Mouse (Mus musculus) MEL (cell line): ENCODE data around the gene Gm21985. TPM values are rescaled to one million over a fixed set of nuclear protein-coding genes. Genes with fewer than 3 reads are reported as not detected.
A peak's percentile ranks its signal among the peaks of the same experiment; 100 is the strongest.

Experiments used
- DNase-seq: peaks from one replicate; pipeline ENCODE4 v3.0.0; 2011; ENCODE audit warnings: low read depth, low spot score
- H3K27ac ChIP-seq: 2 replicates; pipeline ENCODE4 v1.5.1; 2012; ENCODE audit warnings: low read depth, mild to moderate bottlenecking, control low read depth, low read length, moderate library complexity; ENCODE audit not compliant: control insufficient read depth
- H3K27me3 ChIP-seq, 2 experiments: fragments of 150-350 bp in 1 of 2; sonication (generic) in 1 of 2; 2 replicates each; pipeline ENCODE4 v1.6.1; 2012; ENCODE audit warnings: low read length in 2 of 2, mild to moderate bottlenecking in 2 of 2, improper control_type of control experiment in 1 of 2, moderate library complexity in 1 of 2; ENCODE audit not compliant: insufficient read depth in 2 of 2, control insufficient read depth in 1 of 2
- H3K36me3 ChIP-seq, 2 experiments: 2 replicates each; pipeline ENCODE4 v1.6.1; 2012 to 2014; ENCODE audit warnings: low read length in 2 of 2, improper control_type of control experiment in 1 of 2, inconsistent platforms in 1 of 2, mild to moderate bottlenecking in 1 of 2; ENCODE audit not compliant: insufficient read depth in 2 of 2, control insufficient read depth in 1 of 2
- H3K4me1 ChIP-seq, 2 experiments: fragments of 150-350 bp in 1 of 2; sonication (generic) in 1 of 2; 2 replicates each; pipeline ENCODE4 v1.6.1; 2012; ENCODE audit warnings: low read length in 2 of 2, improper control_type of control experiment in 1 of 2, mild to moderate bottlenecking in 1 of 2; ENCODE audit not compliant: insufficient read depth in 2 of 2, control insufficient read depth in 1 of 2
- H3K4me3 ChIP-seq, 2 experiments: fragments of 150-350 bp in 1 of 2; sonication (generic) in 1 of 2; 2 replicates each; pipeline ENCODE4 v1.5.1; 2012; ENCODE audit warnings: low read depth in 2 of 2, low read length in 2 of 2, mild to moderate bottlenecking in 2 of 2, moderate library complexity in 2 of 2, control low read depth in 1 of 2, improper control_type of control experiment in 1 of 2; ENCODE audit not compliant: control insufficient read depth in 1 of 2, insufficient read depth in 1 of 2
- H3K79me2 ChIP-seq: 2 replicates; pipeline ENCODE4 v1.6.1; 2012; ENCODE audit warnings: mild to moderate bottlenecking, low read length, moderate library complexity; ENCODE audit not compliant: control insufficient read depth, poor library complexity, insufficient read depth
- H3K9ac ChIP-seq: 2 replicates; pipeline ENCODE4 v1.6.1; 2012; ENCODE audit warnings: low read depth, mild to moderate bottlenecking, control low read depth, low read length, moderate library complexity; ENCODE audit not compliant: control insufficient read depth, poor library complexity, severe bottlenecking
- H3K9me3 ChIP-seq: fragments of 150-350 bp; sonication (generic); replicated peaks from 2 replicates; pipeline ENCODE4 v1.6.1; 2012; ENCODE audit warnings: mild to moderate bottlenecking, low read length, improper control_type of control experiment, moderate library complexity; ENCODE audit not compliant: insufficient read depth
- BHLHE40 ChIP-seq: IDR thresholded peaks from 2 replicates; pipeline ENCODE4 v1.6.1; 2012; ENCODE audit warnings: low read depth, mild to moderate bottlenecking, inconsistent platforms, low read length, improper control_type of control experiment, borderline replicate concordance
- CHD2 ChIP-seq: IDR thresholded peaks from 2 replicates; pipeline ENCODE4 v1.6.1; 2011; ENCODE audit warnings: low read length, improper control_type of control experiment
- CTCF ChIP-seq, 3 experiments: IDR thresholded peaks in 2 of 3; conservative IDR thresholded peaks in 1 of 3; 2 replicates each; pipeline ENCODE4 v1.5.1; 2011 to 2012; ENCODE audit warnings: low read length in 3 of 3, low read depth in 2 of 3, mild to moderate bottlenecking in 2 of 3, improper control_type of control experiment in 1 of 3, inconsistent platforms in 1 of 3, mixed read lengths in 1 of 3, moderate library complexity in 1 of 3; ENCODE audit not compliant: control insufficient read depth in 1 of 3, insufficient read depth in 1 of 3, poor library complexity in 1 of 3, severe bottlenecking in 1 of 3
- E2F4 ChIP-seq: IDR thresholded peaks from 2 replicates; pipeline ENCODE4 v1.6.1; 2011; ENCODE audit warnings: low read depth, low read length, improper control_type of control experiment, borderline replicate concordance
- EP300 ChIP-seq, 2 experiments: IDR thresholded peaks; 2 replicates each; pipeline ENCODE4 v1.6.1; 2011; ENCODE audit warnings: improper control_type of control experiment in 2 of 2, low read length in 2 of 2, low read depth in 1 of 2, mild to moderate bottlenecking in 1 of 2
- GABPA ChIP-seq: IDR thresholded peaks from 2 replicates; pipeline ENCODE4 v1.6.1; 2012; ENCODE audit warnings: low read depth, mild to moderate bottlenecking, inconsistent platforms, low read length, improper control_type of control experiment, moderate library complexity
- GATA1 ChIP-seq: IDR thresholded peaks from 2 replicates; pipeline ENCODE4 v1.6.1; 2011; ENCODE audit warnings: low read depth, low read length, improper control_type of control experiment
- HCFC1 ChIP-seq: IDR thresholded peaks from 2 replicates; pipeline ENCODE4 v1.6.1; 2012; ENCODE audit warnings: low read depth, mild to moderate bottlenecking, inconsistent platforms, low read length, improper control_type of control experiment, moderate library complexity
- JUND ChIP-seq: IDR thresholded peaks from 2 replicates; pipeline ENCODE4 v1.6.1; 2011; ENCODE audit warnings: low read depth, mild to moderate bottlenecking, improper control_type of control experiment, low read length
- MAFK ChIP-seq: IDR thresholded peaks from 2 replicates; pipeline ENCODE4 v1.6.1; 2011; ENCODE audit warnings: low read depth, mild to moderate bottlenecking, low read length, improper control_type of control experiment, borderline replicate concordance
- MAX ChIP-seq: IDR thresholded peaks from 2 replicates; pipeline ENCODE4 v1.6.1; 2011; ENCODE audit warnings: low read length, improper control_type of control experiment
- MAZ ChIP-seq: IDR thresholded peaks from 2 replicates; pipeline ENCODE4 v1.6.1; 2012; ENCODE audit warnings: low read depth, mild to moderate bottlenecking, inconsistent platforms, low read length, improper control_type of control experiment
- MEF2A ChIP-seq: IDR thresholded peaks from 2 replicates; pipeline ENCODE4 v1.6.1; 2014; ENCODE audit warnings: low read depth, mild to moderate bottlenecking, inconsistent platforms, low read length, improper control_type of control experiment; ENCODE audit not compliant: poor library complexity, insufficient replicate concordance, severe bottlenecking; ENCODE audit errors: extremely low read depth
- MXI1 ChIP-seq: IDR thresholded peaks from 2 replicates; pipeline ENCODE4 v1.6.1; 2011; ENCODE audit warnings: mild to moderate bottlenecking, low read depth, low read length, improper control_type of control experiment
- NELFE ChIP-seq: IDR thresholded peaks from 2 replicates; pipeline ENCODE4 v1.6.1; 2011; ENCODE audit warnings: low read depth, low read length, improper control_type of control experiment
- POLR2A ChIP-seq, 2 experiments: IDR thresholded peaks; 2 replicates each; pipeline ENCODE4 v1.6.1; 2011 to 2012; ENCODE audit warnings: low read length in 2 of 2, mild to moderate bottlenecking in 2 of 2, control low read depth in 1 of 2, improper control_type of control experiment in 1 of 2, low read depth in 1 of 2, moderate library complexity in 1 of 2; ENCODE audit not compliant: control insufficient read depth in 1 of 2, insufficient read depth in 1 of 2, poor library complexity in 1 of 2
- POLR2AphosphoS5 ChIP-seq: IDR thresholded peaks from 2 replicates; pipeline ENCODE4 v1.6.1; 2012; ENCODE audit warnings: low read depth, borderline replicate concordance, mild to moderate bottlenecking, inconsistent platforms, low read length, moderate library complexity, mixed read lengths
- RAD21 ChIP-seq: IDR thresholded peaks from 2 replicates; pipeline ENCODE4 v1.6.1; 2011; ENCODE audit warnings: mild to moderate bottlenecking, low read depth, low read length, improper control_type of control experiment
- SMC3 ChIP-seq: IDR thresholded peaks from 2 replicates; pipeline ENCODE4 v1.6.1; 2011; ENCODE audit warnings: low read depth, low read length, improper control_type of control experiment
- TAL1 ChIP-seq: IDR thresholded peaks from 2 replicates; pipeline ENCODE4 v1.6.1; 2012; ENCODE audit warnings: mild to moderate bottlenecking, inconsistent platforms, low read length, moderate library complexity, mixed read lengths
- USF1 ChIP-seq: IDR thresholded peaks from 2 replicates; pipeline ENCODE4 v1.6.1; 2014; ENCODE audit warnings: low read depth, mild to moderate bottlenecking, inconsistent platforms, low read length, improper control_type of control experiment, moderate library complexity
- USF2 ChIP-seq, 2 experiments: IDR thresholded peaks; 2 replicates each; pipeline ENCODE4 v1.6.1; 2011 to 2012; ENCODE audit warnings: improper control_type of control experiment in 2 of 2, low read length in 2 of 2, borderline replicate concordance in 1 of 2, inconsistent platforms in 1 of 2, low read depth in 1 of 2, mild to moderate bottlenecking in 1 of 2; ENCODE audit not compliant: insufficient read depth in 1 of 2
- ZC3H11A ChIP-seq: IDR thresholded peaks from 2 replicates; pipeline ENCODE4 v1.6.1; 2012; ENCODE audit warnings: low read depth, mild to moderate bottlenecking, inconsistent platforms, low read length, improper control_type of control experiment
- polyA plus RNA-seq, 2 experiments: library from polyadenylated mRNA; stranded (reverse) in 1 of 2; unstranded in 1 of 2; fragments of >175 nt in 1 of 2; fragments of >200 nt in 1 of 2; gene quantifications; 2 replicates each; pipeline versions ENCODE4 v1.2.1 to v1.2.4; 2012; ENCODE audit warnings: low replicate concordance in 2 of 2, low read depth in 1 of 2; ENCODE audit not compliant: insufficient read length in 2 of 2, insufficient read depth in 1 of 2, missing spikeins in 1 of 2
- total RNA-seq: library from RNA; depleted of rRNA; stranded (reverse); fragments of 300-350 nt; gene quantifications from 2 replicates; pipeline ENCODE4 v1.2.3, GENCODE M21; 2012

Gm21985 gene
- total and polyA plus RNA-seq, 3 experiments: 0.04 TPM; not detected in 2

DNA sequence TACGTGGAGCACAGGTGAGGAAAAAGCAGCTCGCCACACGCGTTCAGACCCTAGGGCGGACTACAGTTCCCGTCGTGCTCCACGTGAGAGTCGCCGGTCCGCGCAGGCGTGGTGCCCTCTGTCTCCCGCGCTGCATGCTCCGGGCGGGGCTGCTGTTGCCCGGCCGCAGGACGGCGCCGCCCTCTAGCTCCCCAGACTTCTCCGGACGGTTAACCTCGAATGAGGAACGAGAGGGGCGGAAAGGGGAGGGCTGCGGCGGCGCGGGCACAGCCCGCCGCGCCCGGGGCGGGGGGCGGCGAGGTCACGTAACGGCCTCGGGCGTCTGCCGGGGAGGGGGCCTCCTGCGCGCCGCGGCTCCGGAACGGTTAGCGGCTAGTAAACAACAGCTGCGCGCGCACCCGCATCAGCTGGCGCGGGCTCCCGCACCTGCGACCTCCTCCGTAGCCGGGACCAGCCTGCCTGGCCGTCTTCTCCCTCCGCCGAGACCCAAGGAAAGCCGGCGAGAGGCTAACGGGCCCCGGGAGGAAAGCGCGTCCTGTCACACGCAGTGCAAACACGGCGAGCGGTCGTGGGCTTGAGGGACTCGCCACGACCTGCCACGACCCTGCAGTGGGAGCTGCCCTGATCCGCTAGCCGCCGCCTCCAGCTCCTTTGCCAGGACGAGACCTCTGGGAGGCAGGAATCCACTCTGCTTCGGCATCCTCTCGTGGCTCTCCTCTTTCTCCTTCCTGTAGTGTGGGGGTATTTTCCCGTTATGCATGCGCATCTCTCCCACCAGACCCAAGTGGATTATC is 469 bp upstream of the Gm21985 start, which contains the start of gene Slc12a6 (continued):
- TF ChIP-seq MXI1 (peak; percentile 89), GABPA (no peak), MAZ (peak; percentile 99), USF2 (IDR thresholded peaks at IDR 0.05; ENCODE audit: borderline replicate concordance in 1 of 2, insufficient read depth in 1 of 2, low read depth in 1 of 2, low read length in 2 of 2) (no peak), GATA1 (no peak), E2F4 (peak; percentile 90; the same call in 1 of the 2 replicates), SMC3 (0 out of 2 replicates have a peak, but pooled peaks have one; percentile 1), MEF2A (peak; percentile 49; the same call in 1 of the 2 replicates), POLR2A (IDR thresholded peaks at IDR 0.05; ENCODE audit: control insufficient read depth in 1 of 2, insufficient read depth in 1 of 2, low read depth in 1 of 2, low read length in 2 of 2, poor library complexity in 1 of 2) (peak; percentile 31 to 68; a peak in 1 of 4 replicates), USF1 (peak; percentile 77)

DNA sequence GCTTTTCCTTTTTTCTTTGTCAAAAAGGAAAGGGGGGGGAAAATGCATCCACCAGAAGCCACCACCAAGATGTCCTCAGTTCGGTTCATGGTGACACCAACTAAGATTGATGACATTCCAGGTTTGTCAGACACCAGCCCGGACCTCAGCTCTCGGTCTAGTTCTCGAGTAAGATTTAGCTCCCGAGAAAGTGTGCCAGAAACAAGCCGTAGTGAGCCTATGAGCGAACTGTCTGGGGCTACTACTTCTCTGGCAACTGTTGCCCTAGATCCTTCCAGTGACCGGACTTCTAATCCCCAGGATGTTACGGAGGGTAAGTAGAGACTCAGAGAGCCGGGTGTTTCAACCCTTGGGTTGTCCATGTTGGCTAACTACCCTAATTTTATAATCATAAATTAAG is 666 bp downstream of the Gm21985 start:
- Histone ChIP-seq H3K9ac (peak overlapping the region; percentile 52), H3K27ac (peak overlapping the region; percentile 92), H3K27me3 (no peaks in the 10 kb centered on the region), H3K36me3 (peaks cover 3 to 30% of the 10 kb centered on the region in 2 experiments; a peak in 3 of 4 replicates), H3K79me2 (peaks cover 39% of the 10 kb centered on the region), H3K4me1 (peaks cover 19 to 20% of the 10 kb centered on the region in 2 experiments), H3K9me3 (no peaks in the 10 kb centered on the region), H3K4me3 (peak overlapping the region; percentile 66 to 75)
- peak; percentile 71 for DNase-seq
- TF ChIP-seq USF1 (no peak), JUND (no peak), BHLHE40 (0 out of 2 replicates have a peak, but pooled peaks have one; percentile 23)
- TF ChIP-seq, all 39 proteins: peak for 1

DNA sequence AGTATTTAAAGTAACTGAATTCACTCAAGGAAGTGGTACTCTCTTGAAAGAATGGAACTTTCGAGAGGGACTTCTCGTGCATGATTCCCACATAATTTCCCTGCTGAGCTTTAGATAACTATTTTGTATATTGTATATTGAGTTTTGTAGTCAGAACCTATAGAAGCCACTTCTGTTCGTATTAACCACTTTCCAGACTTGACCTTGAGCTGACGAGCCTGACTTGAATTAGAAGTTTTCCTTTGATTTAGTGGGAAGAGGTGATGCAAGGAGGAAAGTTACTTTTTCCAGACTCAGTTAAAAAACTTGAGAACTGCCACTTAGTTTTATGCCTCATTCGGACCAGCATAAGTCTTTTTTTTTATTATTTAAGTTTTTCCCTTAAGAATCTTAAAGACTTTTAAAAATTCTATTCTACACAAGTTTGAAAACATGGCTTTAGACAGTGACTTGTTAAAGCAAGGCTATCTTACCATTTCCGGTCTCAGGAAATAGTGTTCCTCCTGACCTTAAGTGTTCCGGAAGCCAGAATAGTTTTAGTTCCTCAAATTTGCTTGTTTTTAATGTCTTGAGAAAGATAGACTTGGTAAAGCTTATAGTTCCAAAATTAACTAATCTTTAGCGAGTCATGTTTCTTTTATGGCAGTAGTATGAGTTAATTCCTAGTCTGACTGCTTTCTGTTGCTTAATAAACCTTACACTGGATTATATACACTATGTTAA is 1.6 kb downstream of the Gm21985 start:
- Histone ChIP-seq H3K4me3 (peak overlapping the region; percentile 66 to 75), H3K9ac (peak overlapping the region; percentile 52), H3K27me3 (no peaks in the 10 kb centered on the region), H3K79me2 (peaks cover 34% of the 10 kb centered on the region), H3K9me3 (no peaks in the 10 kb centered on the region), H3K27ac (peak overlapping the region; percentile 92), H3K36me3 (peaks cover 7 to 30% of the 10 kb centered on the region in 2 experiments; a peak in 3 of 4 replicates), H3K4me1 (peaks cover 19 to 20% of the 10 kb centered on the region in 2 experiments)
- peak; percentile 94 for DNase-seq
- TF ChIP-seq SMC3 (no peak), POLR2AphosphoS5 (no peak), CHD2 (peak; percentile 16; the same call in 1 of the 2 replicates), GATA1 (peak; percentile 80), JUND (0 out of 2 replicates have a peak, but pooled peaks have one; percentile 38), MAX (0 out of 2 replicates have a peak, but pooled peaks have one; percentile 49), MAFK (peak; percentile 54; the same call in 1 of the 2 replicates), E2F4 (0 out of 2 replicates have a peak, but pooled peaks have one; percentile 31), NELFE (0 out of 2 replicates have a peak, but pooled peaks have one; percentile 28), MXI1 (peak; percentile 81), HCFC1 (peak; percentile 78), GABPA (no peak), MEF2A (peak; percentile 68; the same call in 1 of the 2 replicates), EP300 (IDR thresholded peaks at IDR 0.05; ENCODE audit: low read depth in 1 of 2, low read length in 2 of 2) (peak; percentile 90), CTCF (IDR thresholded peaks at IDR 0.05 in 2 of 3, conservative IDR thresholded peaks at IDR 0.05 in 1 of 3; ENCODE audit: control insufficient read depth in 1 of 3, insufficient read depth in 1 of 3, low read depth in 2 of 3, low read length in 3 of 3, poor library complexity in 1 of 3, severe bottlenecking in 1 of 3) (no peak), TAL1 (no peak), USF1 (no peak), ZC3H11A (no peak), RAD21 (no peak), MAZ (peak; percentile 73; the same call in 1 of the 2 replicates)
